Mouse (Mus musculus): ENCODE data around the gene Batf.

- TF ChIP-seq CTCF (IDR thresholded peaks at IDR 0.05; ENCODE audit: control insufficient read depth, insufficient read depth, low read length) = no peak
- TF ChIP-seq POLR2A (IDR thresholded peaks at IDR 0.05; ENCODE audit: borderline replicate concordance, control insufficient read depth, low read depth, low read length) = no peak
Measured at GRCm38 (mm10) chr12:85714126-85714525, 27.7 kb downstream of the Batf start.

All from bone marrow, adult 2 months (tissue).